Mouse (Mus musculus): Measurements from ENCODE around the gene Mamdc4. TPM values are rescaled to one million over a fixed set of nuclear protein-coding genes. Genes with fewer than 3 reads are reported as not detected.
A peak's percentile ranks its signal among the peaks of the same experiment; 100 is the strongest.

Mamdc4 gene
- total and polyA plus RNA-seq, 3 experiments = 17.6 to 21.6 TPM; not detected in 1

DNA sequence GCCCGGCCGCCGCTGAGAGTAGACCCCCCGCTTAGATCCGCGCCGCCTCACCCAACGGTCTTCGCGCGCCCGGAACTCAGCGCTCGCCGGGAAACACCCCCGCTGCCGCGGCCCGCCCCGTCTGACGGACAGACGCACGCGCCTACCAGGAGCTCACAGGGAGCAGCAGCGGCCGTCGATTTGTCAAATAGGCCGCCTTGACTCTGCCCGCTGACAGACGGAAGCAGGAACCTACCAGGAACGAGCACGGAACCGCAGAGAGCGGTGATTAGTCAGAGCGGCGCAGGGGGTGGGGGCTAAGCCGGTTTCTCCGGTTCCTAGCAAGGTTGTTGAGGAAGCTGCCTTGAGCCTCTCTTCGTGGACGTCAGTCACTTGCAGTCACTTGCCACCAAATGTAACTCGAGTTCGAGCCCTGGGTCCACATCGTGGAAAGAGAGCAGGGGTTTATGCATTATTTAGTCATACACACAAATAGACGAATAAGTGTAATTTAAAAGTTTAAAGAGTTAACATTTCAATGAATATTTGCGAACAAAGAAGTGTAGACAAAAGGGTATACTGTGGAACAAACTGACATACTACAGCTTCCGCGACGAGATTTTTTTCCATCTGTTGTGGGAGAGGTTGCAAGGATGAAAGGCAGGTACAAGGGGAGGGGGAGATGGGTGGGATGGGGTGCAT lies 27.7 kb downstream of the Mamdc4 start, which contains the start of gene Traf2 (continued):
- TF ChIP-seq ZMIZ1 (IDR thresholded peaks at IDR 0.05; ENCODE audit: low read depth, low read length) (peak; percentile 91), SMC3 (IDR thresholded peaks at IDR 0.05; ENCODE audit: low read depth, low read length) (no peak), ZKSCAN1 (IDR thresholded peaks at IDR 0.05; ENCODE audit: low read depth, low read length) (no peak)

- peaks cover 30% of the 10 kb centered on the region for H3K79me2 ChIP-seq (ENCODE audit: control insufficient read depth, insufficient read depth, low read length, poor library complexity)
- peaks cover 2 to 7% of the 10 kb centered on the region in 2 experiments; a peak in 3 of 4 replicates for H3K4me1 ChIP-seq (ENCODE audit: control insufficient read depth in 1 of 2, insufficient read depth in 2 of 2, low read length in 2 of 2)
- H3K27ac ChIP-seq (ENCODE audit: control insufficient read depth, low read depth, low read length) = peak overlapping the region; percentile 59
- no peak for DNase-seq (ENCODE audit: low read depth, low spot score)
- H3K9ac ChIP-seq (ENCODE audit: control insufficient read depth, low read depth, low read length, poor library complexity, severe bottlenecking) = peak overlapping the region; percentile 93
- peaks cover 0 to 7% of the 10 kb centered on the region in 2 experiments; a peak in 2 of 4 replicates for H3K36me3 ChIP-seq (ENCODE audit: control insufficient read depth in 1 of 2, insufficient read depth in 2 of 2, low read length in 2 of 2)
- TF ChIP-seq CHD2 (IDR thresholded peaks at IDR 0.05; ENCODE audit: low read length) = no peak
- TF ChIP-seq TCF12 (IDR thresholded peaks at IDR 0.05; ENCODE audit: low read depth, low read length) = peak; percentile 6; the same call in 1 of the 2 replicates
- no peak for TF ChIP-seq GABPA (IDR thresholded peaks at IDR 0.05; ENCODE audit: low read depth, low read length)
- no peak for TF ChIP-seq GATA1 (IDR thresholded peaks at IDR 0.05; ENCODE audit: low read depth, low read length)
- TF ChIP-seq RAD21 (IDR thresholded peaks at IDR 0.05; ENCODE audit: low read depth, low read length) = no peak
- no peaks in the 10 kb centered on the region for H3K9me3 ChIP-seq (replicated peaks; ENCODE audit: insufficient read depth, low read length)
- peak overlapping the region; percentile 82 to 93 for H3K4me3 ChIP-seq (ENCODE audit: control insufficient read depth in 1 of 2, insufficient read depth in 1 of 2, low read depth in 2 of 2, low read length in 2 of 2)
- H3K27me3 ChIP-seq (ENCODE audit: control insufficient read depth in 1 of 2, insufficient read depth in 2 of 2, low read length in 2 of 2) = no peaks in the 10 kb centered on the region
Observed at GRCm38 (mm10) chr2:25545996-25546810, 28.4 kb downstream of the Mamdc4 start.

- Histone ChIP-seq H3K27me3 (ENCODE audit: control insufficient read depth in 1 of 2, insufficient read depth in 2 of 2, low read length in 2 of 2) (no peaks in the 10 kb centered on the region), H3K27ac (ENCODE audit: control insufficient read depth, low read depth, low read length) (no peak overlapping the region), H3K4me3 (ENCODE audit: control insufficient read depth in 1 of 2, insufficient read depth in 1 of 2, low read depth in 2 of 2, low read length in 2 of 2) (no peak overlapping the region), H3K36me3 (ENCODE audit: control insufficient read depth in 1 of 2, insufficient read depth in 2 of 2, low read length in 2 of 2) (peaks cover 3 to 4% of the 10 kb centered on the region in 2 experiments), H3K79me2 (ENCODE audit: control insufficient read depth, insufficient read depth, low read length, poor library complexity) (peaks cover 30% of the 10 kb centered on the region), H3K4me1 (ENCODE audit: control insufficient read depth in 1 of 2, insufficient read depth in 2 of 2, low read length in 2 of 2) (peaks cover 0 to 7% of the 10 kb centered on the region in 2 experiments; a peak in 2 of 4 replicates), H3K9me3 (replicated peaks; ENCODE audit: insufficient read depth, low read length) (no peaks in the 10 kb centered on the region), H3K9ac (ENCODE audit: control insufficient read depth, low read depth, low read length, poor library complexity, severe bottlenecking) (no peak overlapping the region)
- no peak for DNase-seq (ENCODE audit: low read depth, low spot score)
- no peak for TF ChIP-seq EP300 (IDR thresholded peaks at IDR 0.05; ENCODE audit: low read depth in 1 of 2, low read length in 2 of 2)
- no peak for TF ChIP-seq POLR2A (IDR thresholded peaks at IDR 0.05; ENCODE audit: control insufficient read depth in 1 of 2, insufficient read depth in 1 of 2, low read depth in 1 of 2, low read length in 2 of 2, poor library complexity in 1 of 2)
- no peak for TF ChIP-seq CHD2 (IDR thresholded peaks at IDR 0.05; ENCODE audit: low read length)
- no peak for TF ChIP-seq MYB (IDR thresholded peaks at IDR 0.05; ENCODE audit: low read depth, low read length)
- TF ChIP-seq USF1 (IDR thresholded peaks at IDR 0.05; ENCODE audit: low read depth, low read length) = no peak
- TF ChIP-seq SIN3A (IDR thresholded peaks at IDR 0.05; ENCODE audit: low read length) = no peak
- no peak for TF ChIP-seq USF2 (IDR thresholded peaks at IDR 0.05; ENCODE audit: borderline replicate concordance in 1 of 2, insufficient read depth in 1 of 2, low read depth in 1 of 2, low read length in 2 of 2)
- no peak for TF ChIP-seq TAL1 (IDR thresholded peaks at IDR 0.05; ENCODE audit: low read length)
- no peak for TF ChIP-seq CHD1 (IDR thresholded peaks at IDR 0.05; ENCODE audit: low read depth, low read length)
Observed at GRCm38 (mm10) chr2:25541644-25542367, 32.8 kb downstream of the Mamdc4 start.
